Mouse (Mus musculus): ENCODE results near the gene Adamts9. TPM values are rescaled to one million over a fixed set of nuclear protein-coding genes. Genes with fewer than 3 reads are reported as not detected.

Adamts9 gene
- total and polyA plus RNA-seq, 3 experiments = not detected

GRCm38 (mm10) chr6:92776356-92776755 is 166.9 kb downstream of the Adamts9 start:
- Histone ChIP-seq H3K36me3 (replicated peaks in 1 of 2; ENCODE audit: control insufficient read depth in 1 of 2, insufficient read depth in 1 of 2, low read length in 1 of 2) (no peaks in the 10 kb centered on the region), H3K4me3 (replicated peaks in 1 of 3; ENCODE audit: low read depth in 2 of 3, low read length in 2 of 3, poor library complexity in 1 of 3) (no peak overlapping the region), H3K27ac (ENCODE audit: insufficient read depth, low read depth) (no peak overlapping the region), H3K4me1 (ENCODE audit: control insufficient read depth in 1 of 2, insufficient read depth in 2 of 2) (no peaks in the 10 kb centered on the region), H3K27me3 (replicated peaks) (no peaks in the 10 kb centered on the region), H3K79me2 (replicated peaks; ENCODE audit: control insufficient read depth, extremely low read depth, insufficient read depth, poor library complexity, severe bottlenecking) (no peaks in the 10 kb centered on the region), H3K4me2 (ENCODE audit: insufficient read depth, low read depth, poor library complexity, severe bottlenecking) (no peak overlapping the region), H3K9me3 (replicated peaks; ENCODE audit: low read length) (peaks cover 69% of the 10 kb centered on the region), H3K9ac (ENCODE audit: insufficient read depth, low read depth) (no peak overlapping the region)
- no peak for DNase-seq (ENCODE audit: extremely low read depth)
- dilution Hi-C loops (cut with MboI; ENCODE audit: extremely low pct_ligation_motif_present, extremely low pct_unique_long_range_greater_than_20kb, low sequenced_read_pairs) = no loop called here
- TF ChIP-seq POLR2A (IDR thresholded peaks at IDR 0.05; ENCODE audit: low read depth, low read length) = no peak
- TF ChIP-seq MYC (IDR thresholded peaks at IDR 0.05; ENCODE audit: low read depth, low read length) = no peak
- no peak for TF ChIP-seq EP300 (IDR thresholded peaks at IDR 0.05; ENCODE audit: low read length)
- in situ Hi-C loops (cut with MboI; ENCODE audit: low pct_ligation_motif_present, low pct_unique_long_range_greater_than_20kb, low sequenced_read_pairs) = no loop called here

- no peak overlapping the region for H3K4me2 ChIP-seq (ENCODE audit: insufficient read depth, low read depth, poor library complexity, severe bottlenecking)
- no peaks in the 10 kb centered on the region for H3K27me3 ChIP-seq (replicated peaks)
- H3K4me3 ChIP-seq (replicated peaks in 1 of 3; ENCODE audit: low read depth in 2 of 3, low read length in 2 of 3, poor library complexity in 1 of 3) = no peak overlapping the region
- H3K9ac ChIP-seq (ENCODE audit: insufficient read depth, low read depth) = no peak overlapping the region
- no peaks in the 10 kb centered on the region for H3K79me2 ChIP-seq (replicated peaks; ENCODE audit: control insufficient read depth, extremely low read depth, insufficient read depth, poor library complexity, severe bottlenecking)
- H3K36me3 ChIP-seq (replicated peaks in 1 of 2; ENCODE audit: control insufficient read depth in 1 of 2, insufficient read depth in 1 of 2, low read length in 1 of 2) = no peaks in the 10 kb centered on the region
- DNase-seq (ENCODE audit: extremely low read depth) = no peak
- peaks cover 75% of the 10 kb centered on the region for H3K9me3 ChIP-seq (replicated peaks; ENCODE audit: low read length)
- no peaks in the 10 kb centered on the region for H3K4me1 ChIP-seq (ENCODE audit: control insufficient read depth in 1 of 2, insufficient read depth in 2 of 2)
- dilution Hi-C loops (cut with MboI; ENCODE audit: extremely low pct_ligation_motif_present, extremely low pct_unique_long_range_greater_than_20kb, low sequenced_read_pairs) (no loop called here), in situ Hi-C loops (cut with MboI; ENCODE audit: low pct_ligation_motif_present, low pct_unique_long_range_greater_than_20kb, low sequenced_read_pairs) (no loop called here)
- H3K27ac ChIP-seq (ENCODE audit: insufficient read depth, low read depth) = no peak overlapping the region
- TF ChIP-seq JUND (conservative IDR thresholded peaks at IDR 0.05; ENCODE audit: low read depth, low read length) = no peak
- no peak for TF ChIP-seq RCOR1 (conservative IDR thresholded peaks at IDR 0.05; ENCODE audit: low read depth, low read length)
- TF ChIP-seq CHD1 (IDR thresholded peaks at IDR 0.05; ENCODE audit: low read depth, low read length) = no peak
- TF ChIP-seq JUN (IDR thresholded peaks at IDR 0.05; ENCODE audit: insufficient read depth, low read depth, low read length) = no peak
- no peak for TF ChIP-seq UBTF (IDR thresholded peaks at IDR 0.05; ENCODE audit: low read depth, low read length)
- no peak for TF ChIP-seq ZC3H11A (IDR thresholded peaks at IDR 0.05; ENCODE audit: low read depth, low read length)
- no peak for TF ChIP-seq NRF1 (IDR thresholded peaks at IDR 0.05; ENCODE audit: low read depth, low read length)
- TF ChIP-seq PAX5 (IDR thresholded peaks at IDR 0.05; ENCODE audit: low read length) = no peak
- TF ChIP-seq GABPA (IDR thresholded peaks at IDR 0.05; ENCODE audit: insufficient replicate concordance, low read depth, low read length) = no peak
- no peak for TF ChIP-seq CTCF (conservative IDR thresholded peaks at IDR 0.05 in 1 of 2, IDR thresholded peaks at IDR 0.05 in 1 of 2; ENCODE audit: low read depth in 2 of 2, low read length in 2 of 2)
- TF ChIP-seq TCF12 (IDR thresholded peaks at IDR 0.05; ENCODE audit: low read depth, low read length) = no peak
- TF ChIP-seq MAX (IDR thresholded peaks at IDR 0.05; ENCODE audit: low read length) = no peak
- TF ChIP-seq CHD2 (IDR thresholded peaks at IDR 0.05; ENCODE audit: low read length) = no peak
- TF ChIP-seq E2F4 (IDR thresholded peaks at IDR 0.05; ENCODE audit: insufficient replicate concordance, low read depth, low read length) = no peak
- no peak for TF ChIP-seq MAZ (IDR thresholded peaks at IDR 0.05; ENCODE audit: low read depth, low read length)
These were observed 180.9 kb downstream of the Adamts9 start for GRCm38 (mm10) chr6:92762372-92762771.
